In the genomic region with DNA sequence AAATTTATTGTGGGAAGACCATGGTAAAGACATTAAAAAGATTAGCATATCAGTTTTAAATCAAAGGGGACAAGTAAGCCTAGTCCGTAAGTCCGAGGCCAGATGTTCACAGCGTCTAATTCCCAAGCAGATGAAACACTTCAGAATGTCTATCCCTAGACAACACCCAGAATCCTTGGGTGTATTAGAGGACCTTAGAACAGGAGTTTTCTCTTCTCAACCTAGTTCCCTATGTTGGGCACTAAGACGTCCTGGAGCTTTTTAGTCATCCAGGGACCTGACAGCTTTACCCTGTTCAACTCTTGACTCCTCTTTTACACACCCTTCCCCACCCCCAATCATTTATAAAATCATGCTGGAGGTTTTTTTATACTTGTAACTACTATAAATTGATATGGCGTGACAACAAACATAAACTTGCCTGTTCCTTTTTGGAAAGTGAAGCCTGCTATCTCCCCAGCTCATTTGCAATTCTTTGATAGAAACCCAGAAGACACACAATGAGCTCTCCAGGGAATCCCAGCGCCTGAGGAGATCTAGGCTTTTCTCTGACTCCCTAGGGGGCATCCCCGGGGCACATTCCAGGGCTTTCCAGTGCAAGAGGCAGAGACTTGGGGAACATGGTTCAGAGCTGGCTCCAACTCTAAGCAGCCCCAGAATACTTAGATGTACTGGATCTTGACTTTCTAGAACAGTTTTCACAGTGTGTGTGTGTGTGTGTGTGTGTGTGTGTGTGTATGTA, we compare ENCODE assay signal across 22 mouse cellular contexts.
DNase-seq lines count a peak whose midpoint lies in the region; ATAC-seq and TF ChIP-seq lines count a peak whose summit lies in the region.
"Had no signal": no experiment of that assay in that cellular context is flagged by ENCODE, and none has a peak within 500 bp of the region (broad histone marks: within the 10 kb centered on the region; RNA-seq: fewer than 3 reads in every experiment).

No protein-coding gene starts in this region.

- DNase-seq in intestine, embryonic 14.5 days (ENCODE audit: low spot score), result peak; percentile 35
- DNase-seq in lung, postnatal 0 days (ENCODE audit: low spot score), result peak; percentile 26
- DNase-seq in lung, postnatal 25 days (ENCODE audit: low spot score), result no peak
- DNase-seq in ES-CJ7 (ENCODE audit: low read depth, low spot score) (peak; percentile 85), WW6 (ENCODE audit: low read depth, low spot score) (peak; percentile 40)
- no peak for DNase-seq in forebrain, postnatal 0 days
- DNase-seq in frontal cortex, postnatal 14 days (ENCODE audit: low spot score in 2 of 2), result no peak
- DNase-seq: cerebellum, adult 18-20 months; cerebellum, postnatal 25 days; heart, postnatal 4 days; right cerebral cortex, postnatal 14 days; spleen, adult 18-20 months; thymus, postnatal 4 days had no signal

- no peaks in the 10 kb centered on the region for H3K27me3 ChIP-seq in intestine, embryonic 14.5 days (replicated peaks; ENCODE audit: control insufficient read depth, insufficient read depth, low read length)
- no peaks in the 10 kb centered on the region for H3K27me3 ChIP-seq in intestine, postnatal 0 days (replicated peaks; ENCODE audit: control insufficient read depth, insufficient read depth, low read length)
- H3K27me3 ChIP-seq in lung, postnatal 0 days (replicated peaks; ENCODE audit: insufficient read depth, low read length), result no peaks in the 10 kb centered on the region
- H3K27me3 ChIP-seq in forebrain, postnatal 0 days (ENCODE audit: insufficient read depth, low read length), result no peaks in the 10 kb centered on the region
- H3K27me3 ChIP-seq: hindbrain, embryonic 15.5 days; midbrain, embryonic 15.5 days had no signal

- H3K4me1 ChIP-seq in intestine, embryonic 14.5 days (replicated peaks; ENCODE audit: control insufficient read depth, insufficient read depth, low read length), result peaks cover 10% of the 10 kb centered on the region; the same call in 1 of the 2 replicates
- H3K4me1 ChIP-seq in intestine, postnatal 0 days (replicated peaks; ENCODE audit: control insufficient read depth, insufficient read depth, low read length), result no peaks in the 10 kb centered on the region; the same call in 1 of the 2 replicates
- H3K4me1 ChIP-seq in lung, postnatal 0 days (ENCODE audit: insufficient read depth, low read depth, low read length), result no peaks in the 10 kb centered on the region
- H3K4me1 ChIP-seq in forebrain, postnatal 0 days (ENCODE audit: insufficient read depth), result no peaks in the 10 kb centered on the region
- H3K4me1 ChIP-seq: hindbrain, embryonic 15.5 days had no signal

- H3K4me2 ChIP-seq in intestine, embryonic 14.5 days (ENCODE audit: low read length), result no peak overlapping the region
- no peak overlapping the region for H3K4me2 ChIP-seq in intestine, postnatal 0 days (replicated peaks; ENCODE audit: low read depth)
- H3K4me2 ChIP-seq in lung, postnatal 0 days (replicated peaks; ENCODE audit: low read depth, low read length), result no peak overlapping the region
- no peak overlapping the region for H3K4me2 ChIP-seq in forebrain, postnatal 0 days (ENCODE audit: low read depth)
- H3K4me2 ChIP-seq: hindbrain, embryonic 15.5 days; midbrain, embryonic 15.5 days had no signal

- no peak overlapping the region for H3K9ac ChIP-seq in intestine, embryonic 14.5 days (ENCODE audit: low read length)
- no peak overlapping the region for H3K9ac ChIP-seq in intestine, postnatal 0 days (ENCODE audit: low read depth, low read length)
- H3K9ac ChIP-seq in lung, postnatal 0 days (replicated peaks; ENCODE audit: low read depth), result no peak overlapping the region
- H3K9ac ChIP-seq in forebrain, postnatal 0 days, result no peak overlapping the region
- H3K9ac ChIP-seq: hindbrain, embryonic 15.5 days; liver, embryonic 14.5 days; midbrain, embryonic 15.5 days had no signal

- 38% methylated on average over 7 of the region's 7 CpGs for WGBS in intestine, embryonic 14.5 days
- 63% methylated on average over 7 of the region's 7 CpGs for WGBS in intestine, postnatal 0 days
- WGBS in lung, postnatal 0 days, result 58% methylated on average over 7 of the region's 7 CpGs
- WGBS in forebrain, postnatal 0 days, result 40% methylated on average over 7 of the region's 7 CpGs

- no peak for TF ChIP-seq CTCF in intestine, postnatal 0 days (IDR thresholded peaks at IDR 0.05; ENCODE audit: low read depth)
- no peak for TF ChIP-seq CTCF in lung, postnatal 0 days (IDR thresholded peaks at IDR 0.05)
- no peak for TF ChIP-seq CTCF in forebrain, postnatal 0 days (IDR thresholded peaks at IDR 0.05; ENCODE audit: low read depth)

- no peak overlapping the region for H3K27ac ChIP-seq in intestine, embryonic 14.5 days (ENCODE audit: low read depth)
- no peak overlapping the region for H3K27ac ChIP-seq in intestine, postnatal 0 days (ENCODE audit: low read depth, low read length)
- H3K27ac ChIP-seq in lung, postnatal 0 days (ENCODE audit: low read length), result no peak overlapping the region
- no peak overlapping the region for H3K27ac ChIP-seq in forebrain, postnatal 0 days (ENCODE audit: low read depth, low read length)
- H3K27ac ChIP-seq: forebrain, embryonic 10.5 days; hindbrain, embryonic 15.5 days; liver, embryonic 14.5 days; macrophage; midbrain, embryonic 15.5 days had no signal

- H3K36me3 ChIP-seq in intestine, embryonic 14.5 days (ENCODE audit: control insufficient read depth, insufficient read depth, low read length), result no peaks in the 10 kb centered on the region
- H3K36me3 ChIP-seq in intestine, postnatal 0 days (ENCODE audit: control insufficient read depth, insufficient read depth), result no peaks in the 10 kb centered on the region; the same call in 1 of the 2 replicates
- no peaks in the 10 kb centered on the region for H3K36me3 ChIP-seq in lung, postnatal 0 days (ENCODE audit: insufficient read depth, low read length)
- no peaks in the 10 kb centered on the region for H3K36me3 ChIP-seq in forebrain, postnatal 0 days (ENCODE audit: insufficient read depth)
- H3K36me3 ChIP-seq: G1E; hindbrain, embryonic 15.5 days; midbrain, embryonic 15.5 days had no signal

- no peak for ATAC-seq in intestine, embryonic 14.5 days (replicated peaks; ENCODE audit: low FRiP score, low TSS enrichment, low read depth)
- no peak for ATAC-seq in intestine, postnatal 0 days
- peak; percentile 32; the same call in 1 of the 2 replicates for ATAC-seq in lung, postnatal 0 days
- ATAC-seq in forebrain, postnatal 0 days, result no peak
- ATAC-seq: intestine, embryonic 16.5 days; midbrain, embryonic 15.5 days had no signal

- H3K9me3 ChIP-seq in intestine, embryonic 14.5 days (ENCODE audit: control insufficient read depth, low read length), result no peaks in the 10 kb centered on the region
- H3K9me3 ChIP-seq in intestine, postnatal 0 days (ENCODE audit: control insufficient read depth), result no peaks in the 10 kb centered on the region
- no peaks in the 10 kb centered on the region for H3K9me3 ChIP-seq in lung, postnatal 0 days (ENCODE audit: low read length)
- no peaks in the 10 kb centered on the region for H3K9me3 ChIP-seq in forebrain, postnatal 0 days (ENCODE audit: low read length)
- H3K9me3 ChIP-seq: forebrain, embryonic 10.5 days; G1E; hindbrain, embryonic 15.5 days; midbrain, embryonic 15.5 days had no signal

- H3K4me3 ChIP-seq in intestine, embryonic 14.5 days (ENCODE audit: low read depth, low read length), result no peak overlapping the region
- H3K4me3 ChIP-seq in intestine, postnatal 0 days (ENCODE audit: low read depth, low read length), result no peak overlapping the region
- H3K4me3 ChIP-seq in lung, postnatal 0 days (ENCODE audit: low read depth, low read length), result no peak overlapping the region
- no peak overlapping the region for H3K4me3 ChIP-seq in forebrain, postnatal 0 days (ENCODE audit: low read depth, low read length)
- H3K4me3 ChIP-seq: forebrain, embryonic 10.5 days; hindbrain, embryonic 15.5 days; midbrain, embryonic 15.5 days; myocyte had no signal

- no peak for TF ChIP-seq EP300 in lung, postnatal 0 days (IDR thresholded peaks at IDR 0.05)

Comparison
In these comparisons a context has a peak if more than half of its experiments do, and no peak if none do; other contexts are left out.
1. DNase-seq: peak in intestine, embryonic 14.5 days (single experiment), lung, postnatal 0 days (single experiment), ES-CJ7 (single experiment) and WW6 (single experiment); none in lung, postnatal 25 days (single experiment), forebrain, postnatal 0 days (single experiment) and frontal cortex, postnatal 14 days (0 of 2).